Mouse (Mus musculus): ENCODE results near the gene Rmnd5b.

The Rmnd5b gene

DNA sequence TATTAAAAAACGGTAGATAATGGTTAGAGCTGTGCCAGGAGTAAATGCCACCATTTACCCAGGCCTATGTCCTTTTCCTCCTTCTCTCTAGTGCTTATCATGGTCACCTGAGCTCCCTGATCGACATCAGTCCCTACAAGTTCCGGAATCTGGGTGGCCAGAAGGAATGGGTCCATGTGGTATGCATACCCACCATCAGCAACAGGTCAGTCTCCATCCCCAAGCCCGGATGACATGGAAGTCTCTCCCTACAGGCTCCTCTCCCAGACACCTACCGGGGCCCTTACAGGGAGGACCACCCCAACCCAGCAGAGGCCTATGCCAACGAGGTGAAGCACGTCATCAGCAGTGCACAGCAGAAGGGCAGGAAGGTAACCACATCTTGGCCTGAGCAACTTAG is 43.8 kb downstream of the Rmnd5b start:
- DNase-seq (ENCODE audit: low read depth, low spot score) = no peak

- DNase-seq (ENCODE audit: low read depth, low spot score) = no peak
These were observed 44.5 kb downstream of the Rmnd5b start for GRCm38 (mm10) chr11:51591168-51591567.

GRCm38 (mm10) chr11:51590002-51590401 is 45.7 kb downstream of the Rmnd5b start:
- no peak for DNase-seq (ENCODE audit: low read depth, low spot score)

DNA sequence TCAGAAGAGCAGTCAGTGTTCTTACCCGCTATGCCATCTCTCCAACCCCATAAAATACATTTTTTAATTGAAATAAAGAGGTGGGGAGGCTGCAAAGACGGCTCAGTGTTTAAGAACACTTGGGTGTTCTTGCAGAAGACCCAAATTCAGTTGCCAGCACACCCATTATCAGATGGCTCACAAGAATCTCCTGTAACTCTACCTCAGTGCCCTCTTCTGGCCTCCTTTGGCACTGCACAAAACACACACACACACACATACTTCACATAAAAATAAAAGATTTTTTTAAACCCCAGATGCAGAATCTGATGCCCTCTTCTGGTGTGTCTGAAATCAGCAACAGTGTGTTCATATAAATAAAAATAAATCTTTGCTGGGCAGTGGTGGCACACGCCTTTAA is 46.9 kb downstream of the Rmnd5b start:
- DNase-seq (ENCODE audit: low read depth, low spot score) = no peak

DNA sequence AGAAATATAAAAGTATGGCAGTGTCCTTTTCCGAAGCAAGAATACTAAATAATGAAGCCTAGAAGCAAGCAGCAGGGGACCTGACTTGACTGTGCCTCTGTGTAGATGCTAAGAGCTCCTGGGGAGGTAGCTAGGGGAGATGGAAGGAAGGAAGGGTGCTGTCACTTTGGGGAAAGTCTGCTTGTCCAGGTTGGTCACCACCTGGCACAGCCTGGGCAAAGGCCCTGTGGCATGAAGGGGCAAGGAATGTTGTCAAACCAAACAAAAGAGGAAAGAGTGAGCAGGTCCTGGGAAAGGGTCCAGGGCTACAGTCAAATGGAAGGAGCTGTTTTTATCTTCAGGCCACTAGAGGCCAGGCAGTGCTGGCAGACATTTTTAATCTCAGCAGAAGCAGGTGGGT is 48.6 kb downstream of the Rmnd5b start:
- no peak for DNase-seq (ENCODE audit: low read depth, low spot score)

DNA sequence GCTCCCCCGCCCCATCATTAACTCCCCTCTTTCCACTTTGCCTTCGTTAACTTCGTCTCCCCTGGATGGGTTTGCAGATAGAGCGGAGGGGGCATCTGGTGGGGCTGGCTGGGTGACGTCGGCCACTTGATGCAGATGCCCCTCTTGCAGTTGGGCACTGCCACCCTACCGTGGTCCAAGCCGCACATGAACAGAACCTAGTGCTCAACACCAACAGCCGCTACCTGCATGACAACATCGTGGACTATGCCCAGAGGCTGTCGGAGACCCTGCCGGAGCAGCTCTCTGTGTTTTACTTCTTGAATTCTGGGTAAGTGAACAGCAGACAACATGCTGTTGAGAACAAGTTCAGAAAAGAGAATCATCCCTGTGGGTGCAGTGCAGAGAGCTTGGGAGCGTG is 49.3 kb downstream of the Rmnd5b start:
- DNase-seq (ENCODE audit: low read depth, low spot score) = no peak

DNA sequence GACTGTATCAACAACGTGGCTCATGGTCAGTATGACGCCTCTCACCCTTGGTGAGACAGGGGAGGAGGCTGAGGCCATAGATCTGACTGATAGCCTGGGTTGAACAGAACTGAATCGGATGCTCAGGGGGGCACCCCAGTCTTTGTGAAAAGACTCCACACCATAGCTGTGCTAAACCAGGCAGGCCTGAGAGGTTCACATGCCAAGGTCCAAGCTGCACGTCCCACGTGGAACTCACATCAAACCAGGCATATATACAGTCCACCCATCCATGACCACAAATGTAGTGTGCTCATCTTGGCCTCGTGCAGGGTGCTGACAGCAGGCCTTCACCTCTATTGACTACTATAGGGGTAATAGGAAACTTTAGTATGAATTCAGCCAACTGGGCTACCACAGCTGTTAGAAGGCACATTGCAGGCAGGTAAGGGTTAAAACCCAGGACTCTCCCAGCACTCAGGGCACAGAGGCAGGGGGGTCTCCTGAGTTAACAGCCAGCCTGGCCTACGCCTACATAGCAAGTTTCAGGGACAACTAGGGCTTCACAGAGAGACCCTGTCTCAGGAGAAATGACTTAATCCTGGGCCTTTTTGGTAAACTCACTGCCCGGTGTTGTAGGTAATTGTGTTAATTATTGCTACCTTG is 50.0 kb downstream of the Rmnd5b start:
- DNase-seq (ENCODE audit: low read depth, low spot score) = no peak

- peak; percentile 92 for DNase-seq (ENCODE audit: low read depth, low spot score)
These were observed 51.1 kb downstream of the Rmnd5b start, which contains the start of gene Phykpl for GRCm38 (mm10) chr11:51584431-51585248. Phykpl (plus strand) TSS chr11:51584757.

- peak; percentile 28 for DNase-seq (ENCODE audit: low read depth, low spot score)
These were observed 51.7 kb downstream of the Rmnd5b start for GRCm38 (mm10) chr11:51584057-51584430.

- peak; percentile 55 for DNase-seq (ENCODE audit: low read depth, low spot score)
These were observed 53.0 kb downstream of the Rmnd5b start for GRCm38 (mm10) chr11:51582713-51583112.

- DNase-seq (ENCODE audit: low read depth, low spot score) = no peak
These were observed 56.7 kb downstream of the Rmnd5b start for GRCm38 (mm10) chr11:51579024-51579423.

DNA sequence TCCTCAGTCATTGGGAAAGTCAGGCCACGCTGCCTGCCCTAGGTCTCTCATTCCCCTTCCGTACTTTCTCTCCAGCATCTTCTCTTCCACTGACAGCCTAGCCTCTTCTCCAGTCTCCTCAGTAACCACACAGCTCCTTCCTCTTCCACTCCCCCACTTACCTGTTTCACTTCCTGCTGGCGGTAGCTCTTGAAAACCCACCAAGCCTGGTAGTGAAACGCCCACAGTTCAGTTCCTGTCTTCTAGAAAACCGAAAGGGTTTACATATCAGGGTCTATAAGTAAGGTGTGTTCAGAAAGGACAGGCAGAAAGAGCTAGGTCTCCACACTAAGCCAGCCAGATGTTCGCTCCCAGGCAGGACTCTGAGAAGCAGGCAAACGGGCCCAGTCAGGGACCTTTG is 58.1 kb downstream of the Rmnd5b start:
- DNase-seq (ENCODE audit: low read depth, low spot score) = no peak

DNA sequence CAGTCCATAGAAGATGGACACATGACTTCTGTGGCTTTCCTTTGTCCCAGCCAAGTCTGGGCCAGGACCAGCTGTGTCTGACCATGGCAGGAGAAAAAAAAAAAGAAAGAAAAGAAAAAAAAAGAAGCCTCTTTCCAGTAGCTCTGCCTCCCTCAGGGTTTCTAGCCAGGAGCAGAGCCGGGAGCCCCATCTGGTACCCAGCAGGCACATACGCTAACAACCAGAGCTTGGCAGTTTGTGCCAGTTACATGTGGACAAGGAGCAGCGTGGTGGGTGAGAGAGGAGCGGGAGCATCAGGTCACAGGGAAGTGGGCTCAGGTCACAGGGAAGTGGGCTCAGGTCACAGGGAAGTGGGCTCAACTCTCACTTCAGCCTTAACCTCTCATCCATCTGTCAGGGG is 59.2 kb downstream of the Rmnd5b start:
- no peak for DNase-seq (ENCODE audit: low read depth, low spot score)
